Mouse (Mus musculus) lung, embryonic 14.5 days (tissue): ENCODE results near the gene Resp18. TPM values are rescaled to one million over a fixed set of nuclear protein-coding genes. Genes with fewer than 3 reads are reported as not detected.

Experiments used
- ATAC-seq: fragments of 200-750 bp; cut with Nextera tagmentation; 2 replicates; pipeline ENCODE4 v1.8.0; 2017; ENCODE audit warnings: mild to moderate bottlenecking, moderate TSS enrichment, moderate library complexity; ENCODE audit not compliant: insufficient read depth
- DNase-seq: peaks from one replicate; pipeline ENCODE4 v3.0.0-alpha.2; 2015
- H3K27ac ChIP-seq: fragments of 300-500 bp; sonication (generic); 2 replicates; pipeline ENCODE4 v1.5.1; 2014; ENCODE audit warnings: low read depth, mild to moderate bottlenecking, moderate library complexity
- H3K27me3 ChIP-seq: fragments of 300-500 bp; sonication (generic); 2 replicates; pipeline ENCODE4 v1.6.1; 2014; ENCODE audit warnings: low read length, control low read depth; ENCODE audit not compliant: insufficient read depth
- H3K36me3 ChIP-seq: fragments of 300-500 bp; sonication (generic); 2 replicates; pipeline ENCODE4 v1.6.1; 2014; ENCODE audit warnings: control low read depth; ENCODE audit not compliant: insufficient read depth
- H3K4me1 ChIP-seq: fragments of 300-500 bp; sonication (generic); 2 replicates; pipeline ENCODE4 v1.6.1; 2014; ENCODE audit warnings: antibody characterized with exemption, control low read depth; ENCODE audit not compliant: insufficient read depth
- H3K4me2 ChIP-seq: fragments of 300-500 bp; sonication (generic); 2 replicates; pipeline ENCODE4 v1.6.1; 2014; ENCODE audit warnings: mild to moderate bottlenecking
- H3K4me3 ChIP-seq: fragments of 300-500 bp; sonication (generic); 2 replicates; pipeline ENCODE4 v1.5.1; 2014; ENCODE audit warnings: low read depth, low read length
- H3K9ac ChIP-seq: fragments of 300-500 bp; sonication (generic); 2 replicates; pipeline ENCODE4 v1.6.1; 2014
- H3K9me3 ChIP-seq: fragments of 300-500 bp; sonication (generic); 2 replicates; pipeline ENCODE4 v1.6.1; 2016; ENCODE audit warnings: low read depth, low read length, control low read depth
- CTCF ChIP-seq: IDR thresholded peaks from 2 replicates; pipeline ENCODE4 v1.5.1; 2016; ENCODE audit warnings: antibody characterized with exemption, low read depth
- WGBS: fragments of 180-500 bp; shearing (Covaris S2); extraction: QIAGEN DNeasy Blood & Tissue Kit; methylation state at CpG from one replicate; pipeline ENCODE4 v1.1.7; 2014; 5-methylcytosine and 5-hydroxymethylcytosine counted together
- polyA plus RNA-seq: library from polyadenylated mRNA; unstranded; fragments of >200 nt; fragmentation: Nextera tagmentation; extraction: Ambion mirVana; gene quantifications from 2 replicates; pipeline ENCODE4 v1.2.1, GENCODE M21; 2014

Resp18 gene
- polyA plus RNA-seq, 1 experiment from 2014 or later, result not detected

- ATAC-seq (no peak), DNase-seq (peak; percentile 91)
- H3K4me3 ChIP-seq, result no peak overlapping the region
- H3K4me1 ChIP-seq, result no peaks in the 10 kb centered on the region
- no peaks in the 10 kb centered on the region for H3K27me3 ChIP-seq
- no peaks in the 10 kb centered on the region for H3K36me3 ChIP-seq
- 58% methylated on average over 16 of the region's 16 CpGs for WGBS
- no peaks in the 10 kb centered on the region for H3K9me3 ChIP-seq
- H3K4me2 ChIP-seq, result no peak overlapping the region
- H3K9ac ChIP-seq, result no peak overlapping the region
- peak; percentile 92 for TF ChIP-seq CTCF
- H3K27ac ChIP-seq, result no peak overlapping the region
These were observed 24.2 kb downstream of the Resp18 start for GRCm38 (mm10) chr1:75253849-75254624.

- DNase-seq (no peak), ATAC-seq (no peak)
- Histone ChIP-seq H3K27ac (no peak overlapping the region), H3K4me2 (no peak overlapping the region), H3K4me3 (no peak overlapping the region), H3K9me3 (no peaks in the 10 kb centered on the region), H3K27me3 (no peaks in the 10 kb centered on the region), H3K9ac (no peak overlapping the region), H3K36me3 (no peaks in the 10 kb centered on the region), H3K4me1 (peaks cover 4% of the 10 kb centered on the region; the same call in 1 of the 2 replicates)
- WGBS, result 65% methylated on average over 16 of the region's 16 CpGs
- TF ChIP-seq CTCF, result no peak
These were observed 25.2 kb downstream of the Resp18 start for GRCm38 (mm10) chr1:75253029-75253428.

GRCm38 (mm10) chr1:75252308-75252707 is 25.9 kb downstream of the Resp18 start:
- Histone ChIP-seq H3K9ac (no peak overlapping the region), H3K4me3 (no peak overlapping the region), H3K27ac (no peak overlapping the region), H3K27me3 (no peaks in the 10 kb centered on the region), H3K9me3 (no peaks in the 10 kb centered on the region), H3K4me2 (no peak overlapping the region), H3K4me1 (peaks cover 7% of the 10 kb centered on the region; the same call in 1 of the 2 replicates), H3K36me3 (no peaks in the 10 kb centered on the region)
- DNase-seq (no peak), ATAC-seq (no peak)
- 65% methylated on average over 13 of the region's 13 CpGs for WGBS
- TF ChIP-seq CTCF, result no peak

GRCm38 (mm10) chr1:75251112-75251970 is 26.9 kb downstream of the Resp18 start:
- DNase-seq, result peak; percentile 80
- H3K27me3 ChIP-seq, result no peaks in the 10 kb centered on the region
- H3K9ac ChIP-seq, result no peak overlapping the region
- peak; percentile 22; the same call in 1 of the 2 replicates for ATAC-seq
- no peaks in the 10 kb centered on the region for H3K36me3 ChIP-seq
- H3K9me3 ChIP-seq, result no peaks in the 10 kb centered on the region
- peak; percentile 91 for TF ChIP-seq CTCF
- H3K4me1 ChIP-seq, result peaks cover 7% of the 10 kb centered on the region; the same call in 1 of the 2 replicates
- no peak overlapping the region for H3K27ac ChIP-seq
- H3K4me3 ChIP-seq, result peak overlapping the region; percentile 9; the same call in 1 of the 2 replicates
- H3K4me2 ChIP-seq, result peak overlapping the region; percentile 54
- 2% methylated on average over 22 of the region's 22 CpGs for WGBS

- no peak overlapping the region for H3K9ac ChIP-seq
- DNase-seq, result no peak
- ATAC-seq, result no peak
These were observed 27.7 kb downstream of the Resp18 start for GRCm38 (mm10) chr1:75250498-75250897.

GRCm38 (mm10) chr1:75248041-75248772 is 30.0 kb downstream of the Resp18 start:
- WGBS, result 32% methylated on average over 9 of the region's 9 CpGs
- Histone ChIP-seq H3K36me3 (peaks cover 7% of the 10 kb centered on the region; the same call in 1 of the 2 replicates), H3K4me3 (no peak overlapping the region), H3K4me2 (no peak overlapping the region), H3K27me3 (no peaks in the 10 kb centered on the region), H3K9ac (peak overlapping the region; percentile 34), H3K4me1 (peaks cover 7% of the 10 kb centered on the region; the same call in 1 of the 2 replicates), H3K27ac (peak overlapping the region; percentile 32), H3K9me3 (no peaks in the 10 kb centered on the region)
- no peak for TF ChIP-seq CTCF
- ATAC-seq, result peak; percentile 50; the same call in 1 of the 2 replicates
- peak; percentile 45 for DNase-seq

More at GRCm38 (mm10) chr1:75250498-75250897, 27.7 kb downstream of the Resp18 start:
- TF ChIP-seq CTCF, result no peak
- no peaks in the 10 kb centered on the region for H3K36me3 ChIP-seq
- H3K4me1 ChIP-seq, result peaks cover 7% of the 10 kb centered on the region; the same call in 1 of the 2 replicates
- no peak overlapping the region for H3K4me2 ChIP-seq
- no peaks in the 10 kb centered on the region for H3K27me3 ChIP-seq
- no peak overlapping the region for H3K27ac ChIP-seq
- H3K4me3 ChIP-seq, result no peak overlapping the region
- 60% methylated on average over 3 of the region's 3 CpGs for WGBS
- no peaks in the 10 kb centered on the region for H3K9me3 ChIP-seq
